Mouse (Mus musculus): Measurements from ENCODE around the gene Etv6. TPM values are rescaled to one million over a fixed set of nuclear protein-coding genes. Genes with fewer than 3 reads are reported as not detected.

Etv6 gene
- polyA plus RNA-seq, 1 experiment from 2014 or later: 3.5 TPM

- ATAC-seq (ENCODE audit: low read depth): no peak
Measured at GRCm38 (mm10) chr6:134177196-134177595, 141.7 kb downstream of the Etv6 start.

GRCm38 (mm10) chr6:134182301-134182948 lies 146.9 kb downstream of the Etv6 start:
- 36% methylated on average over 17 of the region's 17 CpGs for WGBS (ENCODE audit: insufficient replicate concordance)
- peaks cover 56% of the 10 kb centered on the region for H3K4me1 ChIP-seq (replicated peaks)
- no peaks in the 10 kb centered on the region for H3K27me3 ChIP-seq
- H3K4me2 ChIP-seq: peak overlapping the region; percentile 15; the same call in 1 of the 2 replicates
- peak overlapping the region; percentile 18; the same call in 1 of the 2 replicates for H3K27ac ChIP-seq
- ATAC-seq (ENCODE audit: low read depth): peak; percentile 39; the same call in 1 of the 2 replicates
- no peak for DNase-seq
- H3K36me3 ChIP-seq: no peaks in the 10 kb centered on the region
- no peak overlapping the region for H3K4me3 ChIP-seq (replicated peaks)
- H3K9me3 ChIP-seq (replicated peaks): no peaks in the 10 kb centered on the region
- H3K9ac ChIP-seq: no peak overlapping the region

More at GRCm38 (mm10) chr6:134177196-134177595, 141.7 kb downstream of the Etv6 start:
- Histone ChIP-seq H3K27ac (no peak overlapping the region), H3K27me3 (no peaks in the 10 kb centered on the region), H3K36me3 (no peaks in the 10 kb centered on the region), H3K9me3 (replicated peaks) (no peaks in the 10 kb centered on the region), H3K4me2 (no peak overlapping the region), H3K4me1 (replicated peaks) (peaks cover 34% of the 10 kb centered on the region), H3K4me3 (replicated peaks) (no peak overlapping the region), H3K9ac (no peak overlapping the region)
- DNase-seq: no peak
- 57% methylated on average over 5 of the region's 5 CpGs for WGBS (ENCODE audit: insufficient replicate concordance)

GRCm38 (mm10) chr6:134183592-134184342 lies 148.3 kb downstream of the Etv6 start:
- Histone ChIP-seq H3K27me3 (no peaks in the 10 kb centered on the region), H3K9ac (no peak overlapping the region), H3K4me1 (replicated peaks) (peaks cover 66% of the 10 kb centered on the region), H3K4me2 (no peak overlapping the region), H3K36me3 (no peaks in the 10 kb centered on the region), H3K27ac (no peak overlapping the region; the same call in 1 of the 2 replicates), H3K4me3 (replicated peaks) (no peak overlapping the region), H3K9me3 (replicated peaks) (no peaks in the 10 kb centered on the region)
- ATAC-seq (ENCODE audit: low read depth) (no peak), DNase-seq (no peak)
- WGBS (ENCODE audit: insufficient replicate concordance): 50% methylated on average over 11 of the region's 11 CpGs

DNA sequence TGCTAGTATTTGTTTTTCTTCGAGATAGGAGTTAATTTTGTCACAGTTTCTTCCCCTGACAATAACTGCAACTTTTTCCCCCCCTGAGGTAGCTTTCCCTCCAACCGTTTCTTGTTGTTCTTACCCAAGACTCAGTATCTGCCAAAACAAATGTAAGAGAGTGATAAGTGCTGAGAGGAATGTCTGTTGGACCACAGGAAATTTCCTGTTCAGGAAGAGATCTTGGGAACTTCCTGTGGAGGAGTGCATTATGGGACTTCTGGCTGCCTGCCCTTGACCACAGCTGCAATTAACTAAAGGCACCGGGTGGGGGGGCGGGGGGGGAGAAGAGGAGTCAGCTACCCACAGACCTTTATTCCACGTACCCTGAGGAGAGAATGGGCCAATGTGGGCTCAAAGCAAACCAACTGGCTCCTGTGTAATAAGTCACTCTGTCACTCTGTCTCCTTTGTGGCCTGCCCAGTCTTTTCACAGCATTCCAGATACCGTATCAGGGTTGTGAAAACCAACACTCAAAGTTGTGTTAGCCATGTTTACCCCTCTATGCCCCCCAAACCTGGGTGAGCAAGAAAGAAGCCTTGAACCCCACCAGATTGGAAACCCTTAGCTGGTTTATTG lies 150.9 kb downstream of the Etv6 start:
- no peak overlapping the region for H3K4me2 ChIP-seq
- DNase-seq: no peak
- H3K4me3 ChIP-seq (replicated peaks): no peak overlapping the region
- H3K4me1 ChIP-seq (replicated peaks): peaks cover 86% of the 10 kb centered on the region
- H3K27me3 ChIP-seq: no peaks in the 10 kb centered on the region
- peak overlapping the region; percentile 76 for H3K27ac ChIP-seq
- H3K36me3 ChIP-seq: no peaks in the 10 kb centered on the region
- 11% methylated on average over 5 of the region's 6 CpGs for WGBS (ENCODE audit: insufficient replicate concordance)
- peak; percentile 35; the same call in 1 of the 2 replicates for ATAC-seq (ENCODE audit: low read depth)
- no peak overlapping the region; the same call in 1 of the 2 replicates for H3K9ac ChIP-seq
- no peaks in the 10 kb centered on the region for H3K9me3 ChIP-seq (replicated peaks)

- DNase-seq (no peak), ATAC-seq (ENCODE audit: low read depth) (no peak)
- peak overlapping the region; percentile 71; the same call in 1 of the 2 replicates for H3K27ac ChIP-seq
- no peaks in the 10 kb centered on the region for H3K27me3 ChIP-seq
- H3K4me3 ChIP-seq (replicated peaks): no peak overlapping the region
- no peak overlapping the region for H3K9ac ChIP-seq
- no peak overlapping the region for H3K4me2 ChIP-seq
- H3K4me1 ChIP-seq (replicated peaks): peaks cover 83% of the 10 kb centered on the region
- H3K9me3 ChIP-seq (replicated peaks): no peaks in the 10 kb centered on the region
- WGBS (ENCODE audit: insufficient replicate concordance): 48% methylated on average over 3 of the region's 3 CpGs
- no peaks in the 10 kb centered on the region for H3K36me3 ChIP-seq
Measured at GRCm38 (mm10) chr6:134188719-134189118, 153.2 kb downstream of the Etv6 start.

- Histone ChIP-seq H3K4me2 (no peak overlapping the region), H3K36me3 (no peaks in the 10 kb centered on the region), H3K9ac (no peak overlapping the region), H3K9me3 (replicated peaks) (no peaks in the 10 kb centered on the region), H3K4me1 (replicated peaks) (peaks cover 79% of the 10 kb centered on the region), H3K4me3 (replicated peaks) (no peak overlapping the region), H3K27ac (peak overlapping the region; percentile 71), H3K27me3 (no peaks in the 10 kb centered on the region)
- 29% methylated on average over 5 of the region's 5 CpGs for WGBS (ENCODE audit: insufficient replicate concordance)
- DNase-seq (no peak), ATAC-seq (ENCODE audit: low read depth) (no peak)
Measured at GRCm38 (mm10) chr6:134189174-134189573, 153.7 kb downstream of the Etv6 start.

- Histone ChIP-seq H3K4me1 (replicated peaks) (peaks cover 75% of the 10 kb centered on the region), H3K9me3 (replicated peaks) (no peaks in the 10 kb centered on the region), H3K36me3 (no peaks in the 10 kb centered on the region), H3K4me2 (peak overlapping the region; percentile 23), H3K4me3 (replicated peaks) (no peak overlapping the region), H3K27ac (peak overlapping the region; percentile 71; the same call in 1 of the 2 replicates), H3K9ac (no peak overlapping the region), H3K27me3 (no peaks in the 10 kb centered on the region)
- WGBS (ENCODE audit: insufficient replicate concordance): 5% methylated on average over 7 of the region's 7 CpGs
- peak; percentile 26 for DNase-seq
- ATAC-seq (ENCODE audit: low read depth): peak; percentile 71
Measured at GRCm38 (mm10) chr6:134189575-134190132, 154.2 kb downstream of the Etv6 start.

DNA sequence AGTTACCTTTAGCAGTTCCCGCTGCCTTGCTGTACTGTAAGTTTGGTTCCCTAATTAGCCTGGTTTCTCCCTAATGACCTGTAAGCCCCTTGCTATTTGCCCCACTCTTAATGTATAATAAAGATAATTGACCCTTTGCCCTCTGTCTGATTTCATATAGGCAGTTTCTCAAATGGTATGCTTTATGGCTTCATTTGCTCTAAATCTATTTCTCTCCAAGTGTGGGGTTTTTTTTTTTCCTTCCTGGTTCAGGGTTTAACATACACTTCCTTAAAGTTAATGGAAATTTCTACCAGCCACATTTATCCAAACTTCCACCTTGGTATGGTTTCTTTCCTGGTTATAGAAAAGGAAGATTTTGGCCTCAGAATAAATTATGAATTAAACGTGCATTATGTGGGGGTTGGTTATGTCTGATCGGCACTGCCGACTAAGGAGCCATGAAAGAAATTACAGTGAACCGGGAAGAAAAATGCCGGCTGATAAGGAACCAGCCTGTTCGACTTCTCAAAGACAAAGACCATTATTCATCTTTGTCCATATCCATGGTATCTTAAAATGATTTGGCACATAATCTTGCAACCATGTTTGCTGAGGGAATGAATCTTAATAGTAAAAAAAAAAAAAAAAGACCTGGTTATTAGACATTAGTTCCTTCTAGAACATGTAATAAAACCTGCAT lies 155.2 kb downstream of the Etv6 start:
- Histone ChIP-seq H3K9me3 (replicated peaks) (no peaks in the 10 kb centered on the region), H3K4me1 (replicated peaks) (peaks cover 64% of the 10 kb centered on the region), H3K27me3 (no peaks in the 10 kb centered on the region), H3K27ac (peak overlapping the region; percentile 71), H3K9ac (no peak overlapping the region), H3K4me3 (replicated peaks) (no peak overlapping the region), H3K36me3 (no peaks in the 10 kb centered on the region), H3K4me2 (no peak overlapping the region)
- no peak for ATAC-seq (ENCODE audit: low read depth)
- 63% methylated on average over 7 of the region's 7 CpGs for WGBS (ENCODE audit: insufficient replicate concordance)
- no peak for DNase-seq

DNA sequence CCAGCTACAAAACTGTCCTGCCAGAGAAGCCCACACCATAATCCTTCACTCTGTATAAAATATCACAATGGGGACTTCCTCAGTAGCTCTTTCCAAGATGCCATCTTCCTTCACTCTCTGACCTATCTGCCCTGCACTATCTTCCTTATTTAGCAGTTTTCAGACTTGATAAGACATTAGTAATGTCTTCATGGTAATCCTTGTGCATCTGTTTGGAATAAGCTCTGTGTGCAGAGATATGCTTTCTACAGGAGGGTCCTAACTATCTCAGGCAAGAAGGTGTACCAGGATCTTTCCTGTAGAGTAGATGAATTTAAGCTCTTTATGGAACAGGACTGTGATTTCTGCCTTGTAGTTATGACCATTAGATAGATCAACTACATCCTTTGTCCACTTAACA lies 157.2 kb downstream of the Etv6 start:
- Histone ChIP-seq H3K27ac (no peak overlapping the region), H3K4me2 (no peak overlapping the region), H3K4me3 (replicated peaks) (no peak overlapping the region), H3K27me3 (no peaks in the 10 kb centered on the region), H3K9me3 (replicated peaks) (no peaks in the 10 kb centered on the region), H3K9ac (no peak overlapping the region), H3K36me3 (no peaks in the 10 kb centered on the region), H3K4me1 (replicated peaks) (peaks cover 45% of the 10 kb centered on the region)
- DNase-seq (no peak), ATAC-seq (ENCODE audit: low read depth) (no peak)

- Histone ChIP-seq H3K4me3 (replicated peaks) (no peak overlapping the region), H3K4me2 (no peak overlapping the region), H3K27me3 (no peaks in the 10 kb centered on the region), H3K36me3 (no peaks in the 10 kb centered on the region), H3K9ac (no peak overlapping the region), H3K4me1 (replicated peaks) (peaks cover 6% of the 10 kb centered on the region; the same call in 1 of the 2 replicates), H3K27ac (no peak overlapping the region), H3K9me3 (replicated peaks) (no peaks in the 10 kb centered on the region)
- 82% methylated on average over 1 of the region's 1 CpGs for WGBS (ENCODE audit: insufficient replicate concordance)
- ATAC-seq (ENCODE audit: low read depth): no peak
- no peak for DNase-seq
Measured at GRCm38 (mm10) chr6:134199895-134200294, 164.4 kb downstream of the Etv6 start.

DNA sequence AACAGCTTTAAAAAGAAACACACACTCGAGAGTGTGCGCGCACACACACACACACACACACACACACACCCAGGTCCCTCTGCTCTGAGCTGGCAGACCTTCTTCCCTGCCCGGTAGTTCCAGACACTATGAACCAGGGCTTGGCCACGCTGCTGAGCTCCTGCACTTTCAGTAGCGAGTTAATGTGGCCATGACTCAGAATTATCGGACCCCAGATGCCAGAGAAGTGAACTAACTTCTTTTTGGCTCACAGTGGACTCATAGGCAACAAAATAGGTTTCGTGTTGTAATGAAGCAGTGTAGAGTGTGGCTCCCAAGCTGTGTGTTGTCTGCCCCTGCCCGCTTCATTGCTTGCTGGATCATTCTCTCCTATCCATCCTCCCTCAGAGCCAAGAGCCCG lies 165.1 kb downstream of the Etv6 start:
- Histone ChIP-seq H3K36me3 (no peaks in the 10 kb centered on the region), H3K9ac (no peak overlapping the region), H3K9me3 (replicated peaks) (no peaks in the 10 kb centered on the region), H3K27me3 (no peaks in the 10 kb centered on the region), H3K4me3 (replicated peaks) (no peak overlapping the region), H3K4me1 (replicated peaks) (peaks cover 8% of the 10 kb centered on the region; the same call in 1 of the 2 replicates), H3K4me2 (no peak overlapping the region), H3K27ac (no peak overlapping the region)
- WGBS (ENCODE audit: insufficient replicate concordance): 74% methylated on average over 10 of the region's 10 CpGs
- DNase-seq: no peak
- ATAC-seq (ENCODE audit: low read depth): no peak

All from liver, embryonic 13.5 days (tissue).